Mouse (Mus musculus) intestine, embryonic 16.5 days (tissue): ENCODE results near the gene Gas2l2. TPM values are rescaled to one million over a fixed set of nuclear protein-coding genes. Genes with fewer than 3 reads are reported as not detected.

Experiments
- ATAC-seq: fragments of 200-750 bp; cut with Nextera tagmentation; 2 replicates; pipeline ENCODE4 v1.8.0; 2017; ENCODE audit warnings: moderate TSS enrichment, moderate library complexity
- H3K27ac ChIP-seq: fragments of 300-500 bp; sonication (generic); 2 replicates; pipeline ENCODE4 v1.5.1; 2014; ENCODE audit warnings: mild to moderate bottlenecking, low read length
- H3K27me3 ChIP-seq: fragments of 300-500 bp; sonication (generic); replicated peaks from 2 replicates; pipeline ENCODE4 v1.6.1; 2014; ENCODE audit warnings: low read length, control low read depth, mixed read lengths; ENCODE audit not compliant: control insufficient read depth, insufficient read depth
- H3K36me3 ChIP-seq: fragments of 300-500 bp; sonication (generic); 2 replicates; pipeline ENCODE4 v1.6.1; 2014; ENCODE audit warnings: low read length, control low read depth; ENCODE audit not compliant: control insufficient read depth, insufficient read depth
- H3K4me1 ChIP-seq: fragments of 300-500 bp; sonication (generic); 2 replicates; pipeline ENCODE4 v1.6.1; 2014; ENCODE audit warnings: low read length, control low read depth, mixed read lengths; ENCODE audit not compliant: control insufficient read depth, insufficient read depth
- H3K4me2 ChIP-seq: fragments of 300-500 bp; sonication (generic); 2 replicates; pipeline ENCODE4 v1.6.1; 2014; ENCODE audit warnings: low read depth, low read length, control low read depth
- H3K4me3 ChIP-seq: fragments of 300-500 bp; sonication (generic); 2 replicates; pipeline ENCODE4 v1.5.1; 2014; ENCODE audit warnings: mild to moderate bottlenecking, low read length
- H3K9ac ChIP-seq: fragments of 300-500 bp; sonication (generic); 2 replicates; pipeline ENCODE4 v1.6.1; 2014; ENCODE audit warnings: low read depth, low read length
- H3K9me3 ChIP-seq: fragments of 300-500 bp; sonication (generic); 2 replicates; pipeline ENCODE4 v1.6.1; 2016; ENCODE audit warnings: low read length, control low read depth; ENCODE audit not compliant: control insufficient read depth
- WGBS: fragments of 180-500 bp; shearing (Covaris S2); extraction: QIAGEN DNeasy Blood & Tissue Kit; methylation state at CpG from one replicate; pipeline ENCODE4 v1.1.7; 2014; 5-methylcytosine and 5-hydroxymethylcytosine counted together
- polyA plus RNA-seq: library from polyadenylated mRNA; unstranded; fragments of >200 nt; fragmentation: Nextera tagmentation; extraction: Ambion mirVana; gene quantifications from 2 replicates; pipeline ENCODE4 v1.2.1, GENCODE M21; 2015

Gas2l2 gene
- polyA plus RNA-seq, 1 experiment from 2014 or later: 0.13 TPM

DNA sequence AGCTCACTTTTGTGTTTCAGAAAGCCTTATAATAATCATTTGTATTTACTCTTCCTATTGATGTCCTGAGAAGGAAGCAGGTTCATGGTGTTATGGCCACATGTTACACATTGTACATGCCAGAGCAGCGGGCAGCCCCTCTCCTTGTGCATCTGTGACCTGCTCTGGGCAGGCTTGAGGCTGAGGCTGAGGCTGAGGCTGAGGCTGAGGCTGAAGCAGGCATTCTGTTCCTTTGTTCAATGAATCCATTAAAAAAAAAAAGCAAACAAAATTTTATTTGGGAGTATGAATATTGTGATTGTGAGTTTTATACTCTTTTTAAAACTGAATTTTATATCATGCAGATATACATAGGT, 45.7 kb downstream of the Gas2l2 start:
- H3K27ac ChIP-seq: no peak overlapping the region
- no peak overlapping the region for H3K4me2 ChIP-seq
- no peaks in the 10 kb centered on the region for H3K27me3 ChIP-seq
- H3K4me1 ChIP-seq: no peaks in the 10 kb centered on the region
- no peaks in the 10 kb centered on the region for H3K36me3 ChIP-seq
- WGBS: 83% methylated on average over 1 of the region's 1 CpGs
- no peak overlapping the region for H3K4me3 ChIP-seq
- no peaks in the 10 kb centered on the region for H3K9me3 ChIP-seq
- no peak for ATAC-seq
- H3K9ac ChIP-seq: no peak overlapping the region

GRCm38 (mm10) chr11:83382876-83383531, 46.3 kb downstream of the Gas2l2 start:
- 66% methylated on average over 9 of the region's 9 CpGs for WGBS
- H3K27me3 ChIP-seq: no peaks in the 10 kb centered on the region
- H3K9me3 ChIP-seq: no peaks in the 10 kb centered on the region
- no peaks in the 10 kb centered on the region for H3K36me3 ChIP-seq
- H3K4me3 ChIP-seq: no peak overlapping the region
- H3K27ac ChIP-seq: no peak overlapping the region
- no peaks in the 10 kb centered on the region for H3K4me1 ChIP-seq
- no peak overlapping the region for H3K4me2 ChIP-seq
- no peak for ATAC-seq
- no peak overlapping the region for H3K9ac ChIP-seq

GRCm38 (mm10) chr11:83379745-83380341, 49.4 kb downstream of the Gas2l2 start:
- Histone ChIP-seq H3K27me3 (no peaks in the 10 kb centered on the region), H3K4me1 (no peaks in the 10 kb centered on the region), H3K9me3 (no peaks in the 10 kb centered on the region), H3K27ac (no peak overlapping the region), H3K4me2 (no peak overlapping the region), H3K36me3 (no peaks in the 10 kb centered on the region), H3K4me3 (no peak overlapping the region), H3K9ac (no peak overlapping the region)
- WGBS: 65% methylated on average over 7 of the region's 7 CpGs
- no peak for ATAC-seq

Other genes with a start within 250 kb of the Gas2l2 start
- 0.72 and 0.95 TPM in 2 replicates for gene Slfn3, start 238.1 kb downstream of the Gas2l2 start, polyA plus RNA-seq
- gene Slfn14, start 142.7 kb downstream of the Gas2l2 start, polyA plus RNA-seq: 0.37 and 0.73 TPM in 2 replicates
- gene Ap2b1, start 130.4 kb downstream of the Gas2l2 start, polyA plus RNA-seq: 46.3 and 49.1 TPM in 2 replicates
- 15.3 and 16.2 TPM in 2 replicates for gene Pex12, start 126.9 kb downstream of the Gas2l2 start, polyA plus RNA-seq
- gene Rasl10b, start 20.3 kb downstream of the Gas2l2 start, polyA plus RNA-seq: 0.39 and 0.50 TPM in 2 replicates
- 0.97 and 1.5 TPM in 2 replicates for gene 1700020L24Rik, start 8.2 kb upstream of the Gas2l2 start, polyA plus RNA-seq
- gene Mmp28, start 33.6 kb upstream of the Gas2l2 start, polyA plus RNA-seq: 1.3 and 2.0 TPM in 2 replicates
- gene Taf15, start 43.6 kb upstream of the Gas2l2 start, polyA plus RNA-seq: 8.3 and 10.0 TPM in 2 replicates
- gene Heatr9, start 92.7 kb upstream of the Gas2l2 start, polyA plus RNA-seq: not detected in 2 replicates
- gene Ccl5, start 101.1 kb upstream of the Gas2l2 start, polyA plus RNA-seq: 3.5 and 4.8 TPM in 2 replicates
- 47.6 and 52.6 TPM in 2 replicates for gene Ccl9, start 149.2 kb upstream of the Gas2l2 start, polyA plus RNA-seq
- 30.3 and 39.1 TPM in 2 replicates for gene Ccl6, start 163.6 kb upstream of the Gas2l2 start, polyA plus RNA-seq
- not detected in 2 replicates for gene Rpl9-ps1, start 216.2 kb upstream of the Gas2l2 start, polyA plus RNA-seq
- 0.43 and 0.66 TPM in 2 replicates for gene Ccl3, start 219.9 kb upstream of the Gas2l2 start, polyA plus RNA-seq
- gene Ccl4, start 233.1 kb upstream of the Gas2l2 start, polyA plus RNA-seq: 0.37 and 0.64 TPM in 2 replicates